ENCODE assay signal across 13 mouse cellular contexts in genomic region chr1:11492936-11493335, GRCm38 (mm10).
"Had no signal": no experiment of that assay in that cellular context is flagged by ENCODE, and none has a peak within 500 bp of the region (broad histone marks: within the 10 kb centered on the region; RNA-seq: fewer than 3 reads in every experiment).

No protein-coding gene starts in this region.

- DNase-seq: gastrocnemius, postnatal 14 days; gastrocnemius, postnatal 36 days; heart, adult 11 months; heart, adult 2 months; heart, postnatal 10 days; heart, postnatal 4 days; kidney, adult 18-20 months; kidney, adult 8-10 months; kidney, postnatal 10 days; kidney, postnatal 25 days; kidney, postnatal 4 days; liver; liver, embryonic 13.5 days had no signal
